Mouse (Mus musculus) C2C12 (cell line): ENCODE data around the gene Vps16. TPM values are rescaled to one million over a fixed set of nuclear protein-coding genes. Genes with fewer than 3 reads are reported as not detected.
A peak's percentile ranks its signal among the peaks of the same experiment; 100 is the strongest.

ENCODE experiments used
- H3K27me3 ChIP-seq: one replicate; pipeline ENCODE4 v1.6.1; 2011; ENCODE audit not compliant: control insufficient read depth, insufficient read depth, insufficient read length
- H3K36me3 ChIP-seq: one replicate; pipeline ENCODE4 v1.6.1; 2011; ENCODE audit not compliant: control insufficient read depth, insufficient read depth
- H3K4me3 ChIP-seq: one replicate; pipeline ENCODE4 v1.5.1; 2011; ENCODE audit warnings: mild to moderate bottlenecking, control low read depth; ENCODE audit not compliant: poor library complexity, insufficient read depth, severe bottlenecking
- H3K79me2 ChIP-seq: one replicate; pipeline ENCODE4 v1.6.1; 2011; ENCODE audit not compliant: control insufficient read depth, insufficient read depth
- H3K79me3 ChIP-seq: one replicate; pipeline ENCODE4 v1.6.1; 2011; ENCODE audit warnings: low read depth, control low read depth
- H3ac ChIP-seq: one replicate; pipeline ENCODE3; 2011; ENCODE audit warnings: low read depth; ENCODE audit not compliant: control insufficient read depth, insufficient read length
- CEBPB ChIP-seq: IDR thresholded peaks from one replicate; pipeline ENCODE4 v1.6.1; 2011; ENCODE audit warnings: low read depth, mild to moderate bottlenecking, control low read depth, moderate library complexity
- CTCF ChIP-seq: IDR thresholded peaks from one replicate; pipeline ENCODE4 v1.5.1; 2011; ENCODE audit not compliant: control insufficient read depth, insufficient read depth, insufficient read length
- FOSL1 ChIP-seq: IDR thresholded peaks from one replicate; pipeline ENCODE4 v1.8.0; 2011; ENCODE audit warnings: mild to moderate bottlenecking, low read length; ENCODE audit not compliant: poor library complexity, insufficient read depth, severe bottlenecking
- MAX ChIP-seq: IDR thresholded peaks from one replicate; pipeline ENCODE4 v1.6.1; 2011; ENCODE audit warnings: mild to moderate bottlenecking, control low read depth
- MYOD1 ChIP-seq: IDR thresholded peaks from one replicate; pipeline ENCODE4 v1.6.1; 2011; ENCODE audit warnings: low read depth; ENCODE audit not compliant: control insufficient read depth, insufficient read length
- MYOG ChIP-seq: IDR thresholded peaks from one replicate; pipeline ENCODE4 v1.6.1; 2011; ENCODE audit not compliant: control insufficient read depth, insufficient read length; ENCODE audit errors: extremely low read depth
- USF1 ChIP-seq: IDR thresholded peaks from one replicate; pipeline ENCODE4 v1.6.1; 2011; ENCODE audit warnings: low read depth, mild to moderate bottlenecking, control low read depth, moderate library complexity
- polyA plus RNA-seq: library from polyadenylated mRNA; unstranded; fragments of >200 nt; fragmentation: generic; extraction: Trizol; gene quantifications from one replicate; pipeline ENCODE4 v1.2.1, GENCODE M21; 2012; ENCODE audit warnings: missing spikeins

Gene Vps16
- polyA plus RNA-seq, 1 experiment: 44.0 TPM

- H3K36me3 ChIP-seq: peaks cover 4% of the 10 kb centered on the region
- H3K27me3 ChIP-seq: no peaks in the 10 kb centered on the region
- TF ChIP-seq CEBPB (no peak), MYOD1 (no peak), CTCF (no peak), MAX (no peak), FOSL1 (no peak), MYOG (no peak), USF1 (no peak)
- H3K79me2 ChIP-seq: no peaks in the 10 kb centered on the region
- H3K79me3 ChIP-seq: no peaks in the 10 kb centered on the region
- H3K4me3 ChIP-seq: no peak overlapping the region
- no peak overlapping the region for H3ac ChIP-seq
These were observed 11.4 kb upstream of the Vps16 start for GRCm38 (mm10) chr2:130412775-130413174.

GRCm38 (mm10) chr2:130414094-130414856 lies 9.9 kb upstream of the Vps16 start:
- Histone ChIP-seq H3ac (no peak overlapping the region), H3K4me3 (no peak overlapping the region), H3K79me2 (no peaks in the 10 kb centered on the region), H3K36me3 (peaks cover 13% of the 10 kb centered on the region), H3K79me3 (no peaks in the 10 kb centered on the region), H3K27me3 (no peaks in the 10 kb centered on the region)
- TF ChIP-seq MYOD1: no peak
- TF ChIP-seq MYOG: no peak
- no peak for TF ChIP-seq CTCF
- no peak for TF ChIP-seq CEBPB
- no peak for TF ChIP-seq MAX
- no peak for TF ChIP-seq USF1
- no peak for TF ChIP-seq FOSL1

- TF ChIP-seq MAX (no peak), CTCF (no peak), MYOD1 (no peak), CEBPB (no peak), FOSL1 (no peak), USF1 (no peak), MYOG (no peak)
These were observed 2.1 kb upstream of the Vps16 start for GRCm38 (mm10) chr2:130421781-130422620.

GRCm38 (mm10) chr2:130423397-130424125 lies 578 bp upstream of the Vps16 start:
- Histone ChIP-seq H3K4me3 (peak overlapping the region; percentile 91), H3ac (peak overlapping the region; percentile 64), H3K79me2 (peaks cover 70% of the 10 kb centered on the region), H3K36me3 (peaks cover 57% of the 10 kb centered on the region), H3K27me3 (no peaks in the 10 kb centered on the region), H3K79me3 (peaks cover 47% of the 10 kb centered on the region)
- TF ChIP-seq FOSL1 (no peak), MAX (peak; percentile 53)

More at GRCm38 (mm10) chr2:130421781-130422620, 2.1 kb upstream of the Vps16 start:
- Histone ChIP-seq H3K79me2 (peaks cover 54% of the 10 kb centered on the region), H3K36me3 (peaks cover 52% of the 10 kb centered on the region), H3K79me3 (peaks cover 36% of the 10 kb centered on the region), H3K27me3 (no peaks in the 10 kb centered on the region), H3K4me3 (no peak overlapping the region), H3ac (no peak overlapping the region)

GRCm38 (mm10) chr2:130425112-130425511 lies 973 bp downstream of the Vps16 start:
- H3ac ChIP-seq: peak overlapping the region; percentile 64
- peaks cover 51% of the 10 kb centered on the region for H3K79me3 ChIP-seq
- peaks cover 50% of the 10 kb centered on the region for H3K36me3 ChIP-seq
- H3K79me2 ChIP-seq: peaks cover 85% of the 10 kb centered on the region
- H3K4me3 ChIP-seq: peak overlapping the region; percentile 91
- TF ChIP-seq USF1 (no peak), MYOD1 (no peak), MAX (no peak), FOSL1 (no peak), CEBPB (no peak), MYOG (no peak), CTCF (no peak)
- no peaks in the 10 kb centered on the region for H3K27me3 ChIP-seq

- no peak overlapping the region for H3ac ChIP-seq
- peaks cover 51% of the 10 kb centered on the region for H3K36me3 ChIP-seq
- TF ChIP-seq CEBPB (no peak), MAX (no peak), FOSL1 (no peak), MYOG (no peak), CTCF (no peak), MYOD1 (no peak), USF1 (no peak)
- H3K4me3 ChIP-seq: no peak overlapping the region
- peaks cover 56% of the 10 kb centered on the region for H3K79me3 ChIP-seq
- peaks cover 100% of the 10 kb centered on the region for H3K79me2 ChIP-seq
- H3K27me3 ChIP-seq: no peaks in the 10 kb centered on the region
These were observed 5.7 kb downstream of the Vps16 start for GRCm38 (mm10) chr2:130429851-130430250.
